Mouse (Mus musculus) G1E (cell line): ENCODE data around the gene Myo10.

Source experiments
- CTCF ChIP-seq: IDR thresholded peaks from 2 replicates; pipeline ENCODE4 v1.5.1; 2012; ENCODE audit warnings: low read depth, low read length, inconsistent platforms, mixed read lengths
- GATA1 ChIP-seq: IDR thresholded peaks from 2 replicates; pipeline ENCODE4 v1.6.1; 2012; ENCODE audit warnings: borderline replicate concordance, low read length, inconsistent platforms, mixed read lengths
- GATA2 ChIP-seq: IDR thresholded peaks from 2 replicates; pipeline ENCODE4 v1.6.1; 2012; ENCODE audit warnings: low read depth, low read length, inconsistent platforms, borderline replicate concordance
- POLR2AphosphoS5 ChIP-seq: IDR thresholded peaks from 2 replicates; pipeline ENCODE4 v1.6.1; 2012; ENCODE audit warnings: low read depth, low read length, inconsistent platforms; ENCODE audit not compliant: insufficient replicate concordance
- TAL1 ChIP-seq: conservative IDR thresholded peaks from 2 replicates; pipeline ENCODE4 v1.6.1; 2012; ENCODE audit warnings: low read depth, low read length, inconsistent platforms, mixed read lengths

DNA sequence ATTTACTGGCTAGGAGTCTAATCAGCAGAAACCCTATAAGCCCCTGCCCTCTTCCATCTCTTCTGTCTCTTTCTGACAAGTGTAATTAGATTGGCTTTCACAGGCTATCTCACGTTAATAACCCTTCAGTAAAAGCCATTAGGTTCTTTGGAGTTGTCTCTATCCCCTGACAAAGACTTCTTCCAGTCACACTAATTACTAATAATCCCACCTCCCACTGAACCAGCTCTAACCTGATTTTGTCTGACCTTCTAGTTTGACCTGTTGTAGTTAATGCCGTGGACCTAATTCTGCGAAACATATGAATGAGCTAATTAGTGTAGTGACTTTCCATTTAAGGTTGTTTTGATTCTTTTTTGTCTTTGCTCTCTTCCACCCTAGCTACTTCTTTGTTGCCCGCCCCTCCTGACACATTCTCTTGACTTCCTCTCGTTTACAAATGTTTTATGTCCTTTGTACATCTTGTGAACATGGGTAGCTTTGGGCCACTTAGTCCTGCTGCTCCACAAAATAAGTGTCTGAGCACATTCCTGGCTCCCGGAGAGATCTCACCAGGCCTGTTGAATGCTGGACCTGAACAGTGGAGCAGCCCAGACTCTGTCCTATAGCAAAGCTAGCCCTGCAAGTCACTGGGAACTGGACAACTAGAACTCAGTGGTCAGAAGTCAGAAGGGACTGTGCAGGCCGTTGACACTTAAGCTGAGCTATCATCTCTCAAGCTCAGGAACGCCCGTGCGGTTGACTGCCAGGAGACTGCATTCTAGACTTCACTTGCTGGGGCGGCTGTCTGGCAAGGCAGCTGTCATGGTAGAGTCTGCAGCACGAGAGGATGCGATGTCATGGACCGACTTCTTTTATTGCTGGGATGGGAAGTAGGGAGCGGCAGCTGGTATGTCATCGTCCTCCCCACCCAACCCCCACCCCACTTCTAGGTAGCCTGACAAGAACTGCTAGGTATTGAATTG lies 47.2 kb downstream of the Myo10 start:
- no peak for TF ChIP-seq POLR2AphosphoS5
- TF ChIP-seq CTCF, result no peak
- no peak for TF ChIP-seq TAL1
- no peak for TF ChIP-seq GATA2
- TF ChIP-seq GATA1, result no peak
